Mouse (Mus musculus) cerebellum, postnatal 25 days (tissue): ENCODE measurements at regions not wholly inside any gene's neighbourhood (a gene's known extent, or its start where the extent isn't known, plus 50 kb on each side); places are given as distances from the start of the nearest gene placed in this dataset.

Experiments used
- DNase-seq, 2 experiments: peaks; one replicate each; pipeline ENCODE4 v3.0.0; 2021; ENCODE audit warnings: mixed read lengths in 2 of 2

DNA sequence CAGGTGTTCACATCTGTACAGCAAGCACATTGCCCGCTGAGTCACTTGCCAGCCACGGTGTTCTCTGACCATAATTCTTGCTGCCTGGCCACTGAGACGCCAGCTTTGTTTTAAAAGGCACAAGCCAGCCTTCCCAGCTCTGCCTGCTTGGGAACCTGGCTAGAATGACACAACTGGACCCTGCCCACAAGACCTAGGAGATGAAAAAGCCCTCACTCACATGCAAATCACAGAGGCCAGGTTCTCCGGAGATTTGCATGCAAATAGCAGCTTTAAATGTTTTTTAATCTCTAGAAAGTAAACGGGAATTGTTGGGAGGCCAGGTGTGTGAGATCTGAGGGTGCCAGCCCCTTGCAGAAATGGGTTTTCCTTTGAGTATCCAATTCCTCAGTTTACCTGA is 71.9 kb downstream of the 1810010D01Rik start:
- DNase-seq = no peak

DNA sequence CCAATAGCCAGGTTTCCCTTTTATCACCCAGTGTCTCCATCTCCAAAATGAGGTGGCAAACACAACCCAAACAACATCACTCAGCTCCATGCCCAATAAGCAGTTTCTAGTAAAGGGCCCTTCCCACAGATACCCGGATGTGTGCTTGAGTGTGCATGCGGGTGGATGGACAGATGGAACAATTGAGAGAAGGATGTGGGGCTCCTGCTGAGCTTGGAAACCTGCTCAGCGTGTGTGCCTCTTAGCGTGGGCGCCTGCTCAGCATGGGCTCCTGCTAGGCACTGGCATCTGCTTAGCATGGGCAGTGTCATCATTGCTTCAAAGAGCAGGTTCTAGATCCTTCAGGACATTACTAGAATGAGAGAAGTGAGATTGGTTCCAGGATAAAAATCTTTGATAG is 75.4 kb downstream of the 1810010D01Rik start:
- peak in 1 of 2 experiments; percentile 15 for DNase-seq

DNA sequence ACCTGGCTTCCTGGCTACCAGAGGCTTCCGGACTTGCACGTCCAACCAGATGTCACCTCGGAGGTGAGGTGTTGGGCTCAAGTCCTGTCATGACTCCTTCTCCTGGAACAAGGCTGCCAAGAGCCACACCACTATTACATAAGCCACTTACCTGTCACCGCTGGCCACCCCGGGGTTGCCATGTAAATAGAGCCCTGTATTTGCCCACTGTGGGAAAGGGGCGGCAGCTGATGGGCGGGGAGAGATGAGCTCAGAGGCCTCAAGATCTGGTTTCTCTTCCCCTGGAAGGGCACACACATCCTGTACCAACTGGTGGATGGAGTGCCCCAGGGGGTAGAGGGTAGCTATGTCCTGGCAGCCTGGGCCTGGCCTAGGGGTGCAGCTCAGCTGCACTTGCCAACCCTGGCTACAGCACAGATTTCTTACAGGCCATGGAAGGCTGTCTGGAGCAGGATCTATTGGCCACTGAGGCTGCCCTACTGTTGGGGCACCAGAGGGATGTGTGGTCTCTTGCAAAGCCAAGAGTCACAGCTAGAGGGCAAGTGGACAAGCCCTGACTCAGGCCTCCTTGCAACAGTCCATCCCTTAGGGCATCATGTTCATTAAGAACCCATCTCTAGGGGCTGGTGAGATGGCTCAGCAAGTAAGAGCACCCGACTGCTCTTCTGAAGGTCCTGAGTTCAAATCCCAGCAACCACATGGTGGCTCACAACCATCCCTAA is 76.3 kb downstream of the 1810010D01Rik start:
- no peak for DNase-seq

DNA sequence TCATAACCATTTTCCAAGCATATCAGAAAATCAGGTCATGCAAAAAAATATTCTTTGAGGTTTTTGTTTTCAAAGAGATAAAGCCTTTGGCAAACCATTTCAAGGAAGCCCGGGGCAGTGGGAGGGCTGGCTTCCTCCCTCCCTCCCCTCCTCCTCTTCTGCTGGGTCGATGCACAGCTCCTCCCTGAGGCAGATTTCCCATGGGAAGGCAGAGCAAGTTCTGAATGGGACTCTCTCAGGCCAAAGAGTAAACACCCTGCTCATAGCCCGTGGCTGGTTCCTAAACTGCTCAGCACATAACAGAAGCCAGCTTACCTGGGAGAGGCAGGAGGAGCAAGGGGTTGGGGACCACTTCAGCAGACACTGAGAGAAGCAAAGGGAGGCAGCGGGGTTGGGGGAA is 77.9 kb downstream of the 1810010D01Rik start:
- no peak for DNase-seq

DNA sequence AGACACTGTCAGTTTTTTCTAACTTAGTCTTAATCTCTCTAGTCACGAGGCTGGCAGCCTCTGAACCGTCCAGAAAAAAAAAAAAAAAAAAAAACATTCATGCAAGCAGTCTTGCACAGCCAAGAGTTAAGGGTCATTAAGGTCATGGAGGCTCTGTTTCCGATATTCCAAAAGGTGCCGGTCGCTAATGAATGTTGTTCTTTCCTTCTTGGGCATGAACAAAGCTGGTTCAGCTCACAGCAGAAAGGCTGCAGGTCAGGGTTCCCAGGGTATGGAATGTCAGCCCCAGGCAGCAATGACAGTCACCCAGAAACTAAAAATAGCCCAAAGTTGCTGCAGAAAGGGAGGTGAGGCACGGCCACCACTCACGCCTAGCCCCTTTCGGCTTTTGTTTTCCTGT is 80.3 kb downstream of the 1810010D01Rik start:
- no peak for DNase-seq

DNA sequence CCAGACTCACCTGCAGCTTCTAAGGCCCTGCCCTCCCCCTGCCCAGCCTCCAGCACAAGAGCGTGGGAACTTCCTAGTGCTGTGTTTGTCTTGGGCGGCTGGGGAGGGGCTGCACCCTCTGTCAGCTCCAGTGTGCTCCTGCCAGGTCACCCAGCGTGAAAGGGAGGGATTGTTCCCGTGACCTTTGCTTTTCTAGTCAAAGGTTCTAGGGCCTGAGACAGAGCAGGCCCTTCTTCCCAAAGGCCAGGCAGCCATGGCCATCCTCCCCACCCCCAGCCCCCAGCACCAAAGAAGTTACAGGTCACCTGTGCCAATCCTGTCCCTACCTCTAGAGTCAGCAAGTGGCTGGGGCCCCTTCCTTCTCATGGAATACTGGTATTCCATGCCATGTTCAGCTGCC is 80.7 kb downstream of the 1810010D01Rik start:
- no peak for DNase-seq

DNA sequence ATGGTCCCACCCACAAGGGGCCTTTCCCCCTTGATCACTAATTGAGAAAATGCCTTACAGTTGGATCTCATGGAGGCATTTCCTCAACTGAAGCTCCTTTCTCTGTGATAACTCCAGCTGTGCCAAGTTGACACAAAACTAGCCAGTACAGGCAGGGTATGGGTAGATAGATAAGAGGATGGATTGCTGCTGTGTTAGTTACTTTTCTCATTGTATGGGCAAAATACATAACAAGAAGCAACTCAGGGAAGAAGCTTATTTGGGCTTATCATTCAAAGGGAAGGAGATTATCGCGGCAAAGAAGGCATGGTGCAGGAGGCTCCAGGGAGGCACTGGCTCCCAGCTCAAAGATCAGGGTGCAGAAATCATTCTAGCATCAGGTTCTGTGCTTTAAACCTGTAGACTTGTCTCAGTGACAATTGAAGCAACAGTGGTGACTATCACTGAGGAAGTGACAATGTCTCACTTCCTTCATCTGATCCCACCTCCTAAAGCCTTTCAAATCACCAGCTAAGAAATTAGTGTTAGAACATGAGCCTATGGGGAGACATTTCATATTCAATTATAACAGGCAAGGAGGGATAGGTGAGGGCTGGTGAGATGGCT is 83.8 kb downstream of the 1810010D01Rik start:
- no peak for DNase-seq

DNA sequence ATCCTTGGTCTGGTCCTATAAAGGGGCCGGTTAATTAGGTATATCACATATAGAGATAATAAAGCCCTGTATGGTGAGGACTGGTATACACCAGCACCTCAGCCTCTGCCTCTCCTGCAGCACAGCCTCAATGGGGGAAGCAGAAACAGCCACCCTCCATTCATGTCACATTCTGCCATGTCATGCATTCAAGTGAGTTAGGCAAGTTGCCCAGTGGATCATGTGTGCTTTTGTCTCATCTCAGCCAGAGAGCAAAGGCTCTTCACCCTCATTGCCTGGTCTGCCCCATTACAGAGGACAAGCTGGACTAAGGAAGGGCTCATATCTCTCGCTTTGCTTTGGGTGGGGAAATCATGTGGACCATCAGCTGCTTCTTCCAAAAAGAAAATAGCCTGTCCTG is 85.4 kb downstream of the 1810010D01Rik start:
- DNase-seq = no peak

DNA sequence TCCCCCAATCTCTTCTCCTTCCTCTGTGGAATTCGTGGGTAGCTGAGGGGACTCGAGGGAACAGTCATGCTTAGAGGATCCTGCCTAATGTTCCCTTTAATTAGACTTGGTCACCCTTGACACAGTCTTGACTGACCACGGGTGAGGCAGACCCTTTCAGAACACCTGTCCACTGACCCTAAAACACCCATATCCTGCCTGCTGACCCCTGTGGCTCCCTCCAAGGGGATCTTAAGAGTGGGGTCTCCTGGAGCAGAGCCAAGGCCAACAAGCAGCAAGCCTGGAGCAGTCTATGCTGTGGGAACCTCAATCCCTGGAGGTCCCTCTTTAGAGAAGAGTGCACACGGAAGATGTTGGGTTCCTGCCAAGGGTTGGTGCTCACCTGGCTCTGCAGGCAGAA is 89.5 kb downstream of the 1810010D01Rik start:
- DNase-seq = no peak

DNA sequence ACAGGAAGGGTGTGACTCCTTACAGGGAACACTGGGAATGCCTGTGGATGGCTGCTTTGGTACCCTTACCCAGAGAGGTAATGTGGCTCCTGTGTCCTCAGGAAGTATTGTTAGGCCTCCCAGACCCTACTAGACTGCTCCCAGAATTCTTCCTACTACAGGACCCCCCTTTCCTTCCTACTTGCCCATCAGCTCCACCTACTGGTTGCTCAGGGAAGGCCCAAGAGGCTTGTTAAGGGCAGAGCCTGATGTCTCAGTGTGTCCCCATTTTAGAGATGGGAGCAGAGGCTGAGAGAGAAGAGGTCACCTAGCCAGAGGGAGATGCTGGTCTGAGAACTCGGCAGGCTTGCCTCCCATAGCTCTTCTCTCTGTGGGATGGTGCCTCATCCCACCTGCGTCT is 93.3 kb downstream of the 1810010D01Rik start:
- peak in 1 of 2 experiments; percentile 27 for DNase-seq

DNA sequence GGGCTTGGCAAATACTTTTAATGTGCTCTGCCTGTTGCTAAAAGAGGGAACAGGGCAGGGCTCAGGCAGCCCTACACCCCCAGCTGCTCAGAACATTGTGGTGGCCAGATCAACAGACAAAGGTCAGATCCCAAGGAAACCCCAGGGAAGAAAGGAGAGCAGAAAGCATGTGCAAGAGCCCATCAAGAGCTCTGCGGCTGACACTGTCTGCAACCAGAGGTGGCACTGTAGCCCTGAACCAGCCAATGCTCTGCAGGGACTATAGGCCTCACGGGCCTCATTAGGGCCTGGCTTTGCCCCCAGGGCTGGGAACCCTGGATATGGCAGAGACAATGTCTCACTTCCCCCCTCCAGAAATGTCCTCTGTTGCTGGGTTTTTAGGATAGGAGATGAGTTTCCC is 93.8 kb downstream of the 1810010D01Rik start:
- DNase-seq = no peak

DNA sequence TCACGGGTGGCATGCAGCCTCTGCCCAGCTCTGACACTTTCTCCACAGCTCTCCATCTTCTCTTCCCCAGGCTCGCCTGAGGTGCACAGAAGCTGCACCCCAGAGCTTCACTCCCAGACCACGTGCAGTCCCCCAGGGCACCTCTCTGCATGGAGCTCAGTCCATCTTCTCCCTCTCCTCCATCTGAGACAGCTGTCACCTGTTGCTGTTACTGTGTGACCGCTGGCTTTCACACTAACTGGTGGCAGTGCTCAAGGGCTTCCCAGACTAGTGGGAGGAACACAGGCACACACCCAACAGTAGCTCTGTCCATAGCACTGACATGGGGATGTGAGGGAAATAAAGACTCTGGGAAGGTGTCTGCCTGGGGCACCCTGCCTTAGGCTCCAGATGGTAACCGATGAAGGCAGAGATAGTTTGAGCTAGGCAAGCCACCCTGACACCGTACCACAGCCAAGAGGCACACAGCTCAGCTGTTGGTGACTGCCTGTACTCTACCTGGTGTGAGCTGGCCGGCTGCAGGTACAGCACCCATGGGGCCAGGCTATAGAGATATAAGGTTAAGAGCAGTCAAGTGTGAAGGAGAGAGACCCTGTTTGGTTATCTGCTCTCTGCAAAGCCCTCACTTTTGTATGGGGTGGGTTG is 94.9 kb downstream of the 1810010D01Rik start:
- no peak for DNase-seq

DNA sequence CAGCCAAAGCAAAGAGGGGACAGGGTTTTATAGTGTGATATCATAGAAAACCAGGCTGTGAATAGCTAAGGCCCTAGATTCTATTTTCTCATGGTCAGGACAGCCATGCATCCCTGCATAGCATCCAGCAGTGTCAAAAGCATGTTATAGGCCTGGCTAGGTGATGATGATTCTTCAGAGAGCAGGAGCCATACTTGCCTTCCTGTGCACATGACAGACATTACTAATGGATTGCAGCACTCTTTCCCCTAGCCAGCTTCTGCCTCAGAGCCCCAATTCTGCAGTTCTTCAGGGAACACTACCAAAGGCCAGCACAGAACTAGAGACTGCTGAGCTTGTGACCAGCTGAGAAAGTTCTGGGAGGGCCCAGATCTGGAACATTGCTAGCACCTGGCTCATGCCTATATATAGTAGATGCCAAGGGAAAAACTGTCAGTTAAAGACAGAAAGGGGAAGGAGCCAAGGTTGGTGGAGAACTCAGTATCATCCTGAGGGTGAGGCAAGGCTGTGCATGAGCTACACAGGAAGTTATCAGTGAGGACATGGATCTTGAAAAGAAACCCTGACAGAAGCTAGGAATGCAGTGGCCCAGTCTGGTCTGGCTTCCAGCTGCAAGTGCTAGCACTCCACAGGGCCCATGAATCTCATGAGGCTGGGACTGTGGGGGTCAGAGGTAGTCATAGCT is 95.6 kb downstream of the 1810010D01Rik start:
- no peak for DNase-seq

DNA sequence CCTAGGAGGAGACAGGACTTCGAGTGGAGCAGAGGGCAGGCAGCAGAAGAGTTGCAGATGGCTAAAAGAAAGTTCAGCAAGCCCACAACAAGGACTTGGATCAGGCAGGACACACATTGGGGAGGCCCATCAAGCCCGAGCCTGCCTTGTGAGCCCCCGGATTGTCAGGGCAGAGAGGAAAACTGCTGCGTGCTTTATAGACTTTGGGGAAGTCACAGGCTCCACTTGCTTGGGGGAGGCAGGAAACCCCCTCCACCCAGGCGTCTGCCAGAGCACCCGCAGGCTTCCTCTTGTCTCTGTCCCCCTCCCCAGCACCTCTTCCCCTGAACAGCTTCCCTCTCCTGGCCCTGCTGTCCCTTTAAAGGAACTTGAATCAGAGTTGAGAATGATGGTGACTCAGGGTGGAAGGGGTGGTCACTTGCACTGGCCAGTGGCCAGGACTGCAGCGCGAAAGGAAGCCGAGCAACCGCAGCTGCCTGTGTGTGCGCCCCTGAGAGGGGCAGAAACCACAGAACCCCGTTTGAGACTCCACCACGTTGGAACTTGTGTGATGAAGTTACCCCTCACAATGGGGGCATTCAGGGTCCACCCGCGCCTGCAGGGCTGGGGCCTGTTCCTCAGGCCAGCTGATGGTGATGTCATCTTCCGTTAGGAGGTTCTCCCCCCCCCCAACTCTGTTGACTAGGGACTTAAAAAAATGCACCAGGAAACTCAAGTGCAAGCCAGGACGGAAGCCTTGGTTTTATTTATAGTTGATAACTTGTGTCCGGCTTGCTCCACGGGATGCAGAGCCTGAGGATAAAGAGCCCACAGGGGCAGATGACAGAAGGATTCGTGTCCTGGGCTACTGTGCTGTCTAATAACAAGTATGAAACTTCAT is 96.4 kb downstream of the 1810010D01Rik start:
- DNase-seq = peak in 1 of 2 experiments; percentile 26

DNA sequence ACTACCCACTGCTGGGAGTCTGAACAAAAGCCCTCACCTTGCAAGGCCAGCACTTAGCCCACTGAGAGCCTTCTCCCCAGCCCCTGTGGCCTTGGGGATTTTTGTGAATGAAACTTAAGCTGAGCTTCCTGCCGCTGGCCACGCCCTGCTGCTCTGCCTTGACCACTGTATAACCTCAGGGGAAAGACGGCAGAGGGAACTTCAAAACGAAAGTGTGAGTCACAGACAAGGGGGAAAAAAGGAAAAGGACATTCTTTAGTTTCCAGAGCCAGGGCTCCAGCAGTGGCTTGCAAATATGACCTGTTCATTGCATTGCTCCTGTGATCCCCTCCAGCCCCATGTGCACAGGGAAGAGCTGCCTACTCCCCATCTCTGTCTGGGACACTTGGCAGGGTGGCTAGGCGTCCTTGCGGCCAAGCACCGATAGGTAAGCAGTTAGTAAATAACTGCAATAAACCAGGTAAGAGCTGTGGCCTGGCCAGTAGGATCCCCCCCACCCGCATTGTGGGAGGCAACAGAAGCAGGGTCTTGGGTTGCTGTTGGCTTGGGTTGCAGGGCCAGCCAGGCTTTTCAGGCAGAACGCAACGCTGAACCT is 97.2 kb downstream of the 1810010D01Rik start:
- DNase-seq = no peak

DNA sequence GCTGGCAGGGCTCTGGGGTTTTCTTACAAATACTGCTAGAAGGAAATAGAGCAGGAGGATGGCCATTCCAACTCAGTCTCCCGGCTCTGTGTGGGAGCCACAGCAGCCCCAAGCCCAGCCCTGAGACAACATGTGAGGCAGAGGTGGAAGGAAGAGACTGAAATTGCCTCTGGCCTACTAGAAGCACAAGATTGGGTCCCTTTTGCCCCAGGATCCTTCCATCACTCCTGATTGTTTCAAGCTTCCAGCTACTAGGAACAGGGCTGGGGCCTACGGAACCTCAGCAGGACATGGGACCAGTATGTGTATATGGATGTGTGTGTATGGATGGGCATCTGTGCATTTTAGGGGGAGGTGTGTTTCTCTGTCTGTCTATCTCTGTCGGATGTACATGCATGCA is 97.9 kb downstream of the 1810010D01Rik start:
- DNase-seq = no peak

DNA sequence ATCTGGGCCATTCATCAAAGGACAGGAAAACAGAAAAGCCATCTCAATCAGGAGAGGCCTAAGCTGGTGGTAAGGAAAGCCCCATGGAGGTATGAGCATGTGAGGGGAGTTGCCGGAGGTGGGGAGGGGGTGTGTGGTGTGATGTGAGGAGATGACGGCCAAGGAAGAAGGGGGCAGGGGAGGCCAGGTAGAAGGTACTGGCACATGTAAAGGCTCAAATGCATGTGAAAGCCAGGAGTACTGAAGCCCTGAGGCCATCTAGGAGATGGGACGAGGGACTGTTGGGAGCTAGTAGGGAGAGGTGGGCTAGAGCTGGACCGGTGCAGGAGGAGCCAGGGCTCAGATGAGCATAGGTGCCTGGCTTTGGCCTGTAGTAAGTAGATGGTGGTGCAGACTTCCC is 98.4 kb downstream of the 1810010D01Rik start:
- DNase-seq = no peak

DNA sequence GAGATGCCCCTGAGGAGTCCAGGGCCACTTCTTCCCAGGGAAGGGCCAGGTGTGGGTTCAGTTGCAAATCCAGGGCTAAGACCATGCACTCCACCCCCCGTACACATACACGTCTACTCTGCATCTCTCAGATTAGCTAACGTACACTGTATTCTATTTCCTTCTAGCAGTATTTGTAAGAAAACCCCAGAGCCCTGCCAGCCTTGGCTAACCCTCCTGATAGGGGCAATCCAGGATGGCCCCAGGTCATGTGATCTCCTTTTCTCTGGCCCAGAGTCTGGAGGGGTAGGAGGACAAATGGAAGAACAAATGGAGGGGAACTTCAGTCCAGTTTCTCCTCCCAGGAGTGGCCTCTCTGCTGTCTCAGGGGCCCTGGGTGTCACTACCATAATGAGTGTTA is 98.9 kb downstream of the 1810010D01Rik start:
- DNase-seq = no peak

DNA sequence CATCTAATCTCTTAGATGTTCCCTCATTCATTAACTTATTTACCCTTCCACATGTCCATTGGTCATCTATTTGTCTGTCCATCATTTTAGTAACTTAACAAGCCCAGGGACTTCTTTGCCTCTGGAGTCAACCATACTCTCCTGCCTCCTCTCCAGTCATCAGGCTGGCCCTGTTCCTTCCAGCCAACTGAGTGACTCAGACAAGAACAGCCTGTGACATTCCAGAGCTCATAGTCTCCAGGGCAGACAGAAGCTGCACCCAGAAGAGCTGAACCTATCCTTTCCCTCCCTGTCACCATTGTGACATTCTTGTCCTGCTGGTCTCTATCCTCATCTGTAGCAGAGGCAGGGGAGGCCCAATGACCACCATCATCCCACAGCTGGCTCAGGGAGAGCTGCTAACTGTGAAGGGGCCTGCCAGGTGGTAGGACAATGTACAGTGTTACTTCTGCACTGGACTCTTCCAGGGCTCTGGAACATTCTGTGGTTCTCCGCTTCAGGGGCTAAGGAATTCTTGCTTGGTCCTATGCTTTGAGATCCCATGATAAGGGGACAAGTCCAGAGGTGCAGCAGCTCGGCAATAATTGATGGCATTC is 100.2 kb downstream of the 1810010D01Rik start:
- DNase-seq = no peak

DNA sequence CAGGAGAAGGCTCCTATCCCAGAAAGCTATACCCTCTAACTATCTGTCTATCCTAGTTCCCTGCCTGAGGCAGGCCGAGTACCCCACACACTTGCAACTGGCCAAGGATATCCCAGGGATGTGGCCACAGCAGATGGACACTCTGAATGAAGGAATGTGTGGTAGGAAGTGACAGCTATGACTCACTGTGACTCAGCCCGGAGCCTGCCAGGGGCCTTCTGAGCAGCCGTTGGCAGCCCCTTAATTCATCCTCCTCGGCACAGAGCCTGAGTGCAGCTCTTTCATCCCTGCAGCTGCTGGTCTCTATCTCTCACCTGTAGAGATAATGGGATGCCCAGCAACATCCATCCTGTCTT is 101.4 kb downstream of the 1810010D01Rik start:
- DNase-seq = peak; percentile 37 to 68

DNA sequence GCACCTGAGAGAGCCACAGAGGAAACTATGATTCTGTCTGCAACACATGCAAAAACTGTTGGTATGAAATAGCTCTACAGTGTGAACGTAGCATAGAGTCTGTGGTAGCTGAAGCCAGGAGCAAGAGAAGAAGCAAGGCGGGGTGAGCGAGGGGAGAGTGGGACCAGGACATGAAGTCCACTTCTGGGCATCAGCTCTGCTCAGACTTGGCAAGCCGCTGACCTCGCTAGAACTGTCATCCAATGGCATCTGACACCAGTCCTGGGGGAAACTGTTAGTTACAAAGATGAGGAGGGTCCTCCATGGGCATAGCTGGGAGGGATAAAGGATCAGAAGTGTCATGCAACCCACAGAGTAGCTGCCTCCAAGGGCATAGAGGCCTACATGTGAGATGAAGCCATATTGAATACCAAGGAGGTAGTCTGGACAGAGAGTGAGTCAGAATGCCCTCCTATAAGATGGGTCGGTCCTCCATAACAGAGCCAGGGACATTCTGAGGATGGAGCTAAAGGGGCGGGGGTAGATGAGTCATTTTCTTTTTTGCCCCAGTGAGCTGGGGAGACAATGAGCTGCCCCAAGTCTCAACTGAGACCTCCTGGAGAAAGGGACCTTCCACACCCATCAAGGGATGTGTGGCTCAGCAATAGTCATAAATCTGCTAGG is 102.0 kb downstream of the 1810010D01Rik start:
- DNase-seq = no peak
